Mouse (Mus musculus) lung, adult 18-20 months (tissue): ENCODE measurements at regions not wholly inside any gene's neighbourhood (a gene's known extent, or its start where the extent isn't known, plus 50 kb on each side); places are given as distances from the start of the nearest gene placed in this dataset.

Source experiments
- DNase-seq, 2 experiments: peaks; one replicate each; pipeline ENCODE4 v3.0.0; 2022; ENCODE audit warnings: mixed read lengths in 2 of 2

DNA sequence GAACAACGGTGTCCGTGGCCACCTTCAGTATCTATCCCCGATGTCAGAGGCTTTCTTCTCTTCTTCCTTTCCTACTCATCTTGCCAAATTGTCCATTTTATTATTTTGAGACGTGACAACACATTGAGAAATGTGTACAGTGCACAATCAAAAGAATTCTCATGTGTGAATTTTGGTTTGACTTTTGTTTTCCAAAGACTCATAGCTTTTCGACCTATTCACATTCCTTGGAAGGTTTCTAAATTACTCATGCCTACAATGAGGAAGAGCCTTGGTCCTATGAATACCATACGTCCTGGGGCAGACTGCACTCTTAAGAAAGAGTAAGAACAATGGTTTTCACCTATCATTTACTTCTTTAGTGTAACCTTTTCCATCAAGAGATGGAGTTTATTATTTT is 106.5 kb upstream of the Mmadhc start:
- no peak for DNase-seq

DNA sequence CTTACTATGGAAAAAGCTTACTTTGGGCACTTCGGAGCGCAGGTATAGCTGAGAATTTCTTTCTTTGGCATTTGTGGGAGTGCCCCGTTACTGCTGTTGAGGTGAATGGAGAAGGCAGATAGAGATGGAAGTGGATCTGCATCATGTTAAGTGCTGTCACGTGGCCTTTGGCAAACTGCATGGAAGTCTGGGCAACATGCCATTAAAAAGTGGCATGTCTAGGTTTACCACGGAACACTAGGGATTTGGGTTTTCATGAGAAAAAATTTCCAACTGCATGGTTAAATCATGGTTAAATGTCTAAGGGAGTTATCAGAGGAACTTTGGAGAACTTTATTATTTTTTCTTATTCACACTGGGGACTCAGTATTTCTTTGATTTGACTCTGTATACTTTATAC is 102.0 kb upstream of the Mmadhc start:
- DNase-seq = no peak

DNA sequence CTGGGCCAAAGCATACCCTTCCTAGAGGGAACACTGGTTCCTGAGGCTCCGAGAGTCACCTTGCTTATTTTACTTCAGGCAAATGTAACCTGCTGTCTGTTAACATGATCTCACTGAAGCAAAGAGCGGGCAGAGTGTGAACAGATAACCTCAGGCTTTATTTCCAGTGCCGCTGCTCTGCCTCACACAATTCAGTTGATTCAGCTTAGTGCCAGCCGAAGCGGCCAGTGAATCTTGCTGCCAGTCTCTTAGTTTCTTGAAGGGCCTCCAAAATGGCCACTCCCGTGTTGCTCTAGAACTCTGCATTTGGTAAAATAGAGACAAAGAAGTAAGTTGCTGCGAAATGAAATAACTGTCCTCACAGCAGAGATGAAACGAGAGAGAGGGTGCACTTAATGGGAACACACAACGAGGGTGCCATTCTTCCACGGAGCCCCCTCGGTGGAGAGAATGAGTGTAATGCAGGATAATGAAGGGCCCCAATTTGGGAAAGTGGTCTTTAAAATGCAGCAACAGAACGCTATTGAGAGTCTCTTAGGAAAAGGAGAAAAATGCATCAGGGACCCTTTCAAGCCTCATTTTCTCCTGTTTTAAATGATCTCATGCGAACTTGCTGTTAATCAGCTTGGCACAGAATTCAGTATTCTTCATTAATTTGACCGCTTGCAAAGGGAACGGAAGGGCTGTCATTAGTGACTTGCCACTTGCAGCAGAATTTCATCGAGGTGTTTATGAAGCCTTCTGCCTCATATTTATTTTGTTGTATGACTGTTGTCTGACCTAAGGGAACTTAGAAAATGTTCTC is 81.2 kb upstream of the Mmadhc start:
- DNase-seq = no peak

DNA sequence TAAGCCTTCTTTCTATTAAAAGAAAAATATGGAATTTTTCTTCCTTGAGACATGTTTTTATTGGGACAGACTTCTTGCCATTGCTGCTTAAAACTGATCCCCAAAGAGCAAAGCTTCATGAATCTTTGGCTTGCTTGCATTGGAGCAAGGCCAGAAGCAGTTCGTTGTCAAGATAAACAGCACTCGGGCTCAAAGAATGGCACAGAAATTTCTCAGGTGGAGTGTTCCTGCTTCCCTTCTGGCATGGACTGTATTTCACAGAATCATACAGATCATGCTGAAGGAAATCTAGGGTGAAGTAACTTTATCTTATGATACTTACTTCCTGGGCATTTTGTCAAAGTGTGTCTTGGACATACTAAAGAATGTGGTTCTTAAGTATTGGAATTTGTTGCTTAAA is 77.0 kb upstream of the Mmadhc start:
- DNase-seq = peak in 1 of 2 experiments; percentile 14

DNA sequence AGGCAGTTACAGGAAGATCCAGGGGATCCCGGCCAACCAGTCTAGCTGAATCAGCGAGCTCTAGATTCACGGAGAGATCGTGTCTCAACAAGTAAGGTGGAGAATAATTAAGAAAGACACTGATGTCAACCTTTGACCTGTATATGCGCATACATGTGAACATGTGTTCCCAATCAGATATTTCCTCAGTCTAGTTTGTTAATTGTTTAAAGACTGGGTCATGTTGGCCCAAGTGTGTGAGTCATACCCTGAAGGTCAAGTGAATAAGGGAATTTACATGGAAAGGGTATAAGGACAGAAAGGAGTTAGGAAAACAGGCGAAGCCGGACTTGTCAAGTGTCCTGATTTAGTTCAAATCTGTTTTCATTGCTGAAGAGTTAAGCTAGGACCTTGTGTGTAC is 76.4 kb upstream of the Mmadhc start:
- DNase-seq = no peak

DNA sequence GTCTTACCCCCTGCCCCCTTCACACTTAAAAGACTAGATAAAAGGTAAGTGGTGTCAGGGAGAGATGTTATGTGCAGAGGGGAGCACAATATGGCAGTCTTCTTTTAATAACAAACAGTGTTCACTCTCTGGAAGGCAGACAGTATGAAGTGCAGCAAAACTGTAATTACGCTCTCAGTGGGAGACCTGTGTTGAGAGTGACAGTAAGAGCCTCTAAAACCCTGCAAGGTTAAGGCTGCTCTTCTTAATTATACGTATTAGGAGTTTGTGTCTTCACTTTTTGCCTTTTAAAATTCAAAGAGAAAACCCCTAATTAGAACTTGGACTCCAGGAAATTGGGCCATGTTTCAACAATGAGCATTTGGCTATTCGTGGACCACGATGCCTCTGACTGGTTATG is 72.2 kb upstream of the Mmadhc start:
- DNase-seq = no peak

DNA sequence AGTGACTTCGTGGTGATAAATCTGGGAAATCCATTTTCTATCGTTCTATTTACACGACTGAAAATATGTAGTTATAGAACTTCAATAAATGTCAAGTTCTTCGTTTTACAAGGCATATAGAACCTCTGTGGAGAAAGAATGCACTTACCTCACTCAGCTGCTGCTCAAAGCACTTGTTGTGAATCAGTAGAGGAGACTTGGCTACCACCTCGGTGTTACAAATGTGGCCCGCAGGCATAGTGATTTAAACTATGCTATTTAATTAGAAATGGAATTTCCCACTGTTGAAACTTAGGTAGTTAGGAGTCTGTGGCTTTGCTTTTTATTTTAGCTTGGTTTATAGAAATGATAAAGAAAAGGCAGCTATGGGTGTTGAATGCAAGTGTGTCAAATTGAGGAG is 71.8 kb upstream of the Mmadhc start:
- no peak for DNase-seq

DNA sequence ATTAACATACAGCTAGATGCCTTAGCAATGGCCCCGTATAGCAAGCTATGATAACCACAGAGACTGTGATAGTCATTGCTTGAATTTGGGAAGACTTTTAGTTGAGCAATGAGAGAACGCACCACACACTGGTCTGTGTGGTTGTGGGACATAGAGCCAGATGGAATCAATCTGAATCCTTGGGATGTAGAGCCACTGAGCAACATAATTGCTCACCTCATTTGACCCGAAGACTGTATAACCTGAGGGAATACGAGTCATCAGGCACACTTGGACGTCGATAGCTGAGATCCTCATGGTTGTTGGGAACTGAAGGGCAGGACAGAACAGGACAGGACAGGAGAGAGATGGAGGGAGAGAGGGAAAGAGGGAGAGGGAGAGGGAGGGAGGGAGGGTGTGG is 68.6 kb upstream of the Mmadhc start:
- DNase-seq = no peak

DNA sequence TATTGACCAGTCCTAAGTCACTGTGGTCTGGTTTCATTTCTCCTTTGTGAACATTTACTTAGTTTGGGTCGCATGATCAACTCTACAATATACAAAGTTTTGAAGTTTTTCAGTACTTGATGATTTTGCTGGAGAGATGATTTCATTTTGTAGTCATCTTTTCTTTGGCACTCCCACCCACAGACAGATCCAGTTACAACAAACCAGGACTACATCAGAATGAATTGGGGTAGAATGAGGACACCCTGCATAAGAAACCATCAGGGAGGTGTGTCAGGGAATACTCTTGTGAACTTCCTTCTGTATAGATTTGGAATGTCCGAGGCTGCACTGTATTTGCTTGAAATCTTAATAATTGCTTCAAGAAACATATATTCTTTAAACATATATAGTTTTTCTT is 59.5 kb upstream of the Mmadhc start:
- no peak for DNase-seq

DNA sequence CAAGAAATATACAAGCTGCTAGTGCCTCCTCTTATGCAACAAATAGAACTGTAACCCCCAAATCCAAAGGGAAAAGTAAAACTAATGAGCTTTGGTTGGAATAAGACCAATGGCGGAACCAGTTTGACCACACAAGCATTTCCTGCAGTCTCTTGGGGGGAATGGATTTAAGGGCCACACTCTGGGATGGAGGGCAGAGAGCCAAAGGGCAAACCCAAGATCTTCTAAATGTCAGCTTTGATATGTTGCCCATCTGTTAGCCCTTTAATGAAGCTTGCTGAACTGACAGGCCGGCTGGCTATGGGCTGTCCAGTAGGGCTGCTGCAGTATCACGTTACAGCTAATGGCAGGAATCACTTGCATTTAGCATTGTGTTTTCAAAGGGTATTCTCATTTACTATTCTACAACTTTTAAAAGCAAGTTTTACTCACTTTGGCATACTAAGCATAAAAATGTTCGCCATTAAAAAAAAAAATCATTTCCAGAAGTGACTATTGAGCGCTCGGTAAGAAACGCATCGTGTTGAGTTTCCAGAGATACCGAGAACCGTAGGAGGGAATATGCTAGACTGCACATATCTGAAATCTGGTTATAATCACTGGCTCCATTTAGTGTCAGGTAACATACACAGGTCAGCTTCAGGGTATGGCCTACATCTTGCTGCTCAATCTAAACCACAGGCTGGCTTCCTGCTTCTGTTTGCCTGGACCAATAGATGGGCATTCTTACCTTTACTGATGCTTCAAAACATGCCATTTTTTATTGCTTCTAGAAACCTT is 51.1 kb upstream of the Mmadhc start:
- DNase-seq = no peak
